Mouse (Mus musculus): ENCODE data around the gene Dcaf15.

The Dcaf15 gene

GRCm38 (mm10) chr8:84065037-84065436, 39.5 kb downstream of the Dcaf15 start, which contains the start of gene Gm10643:
Gm10643 (minus strand) TSS chr8:84065137.
- DNase-seq, result no peak

GRCm38 (mm10) chr8:84063861-84064610, 40.5 kb downstream of the Dcaf15 start:
- DNase-seq, result no peak

GRCm38 (mm10) chr8:84060245-84060644, 44.3 kb downstream of the Dcaf15 start:
- DNase-seq, result no peak

- no peak for DNase-seq
Measured at GRCm38 (mm10) chr8:84059226-84059625, 45.3 kb downstream of the Dcaf15 start.

- no peak for DNase-seq
Measured at GRCm38 (mm10) chr8:84057827-84058226, 46.7 kb downstream of the Dcaf15 start.

DNA sequence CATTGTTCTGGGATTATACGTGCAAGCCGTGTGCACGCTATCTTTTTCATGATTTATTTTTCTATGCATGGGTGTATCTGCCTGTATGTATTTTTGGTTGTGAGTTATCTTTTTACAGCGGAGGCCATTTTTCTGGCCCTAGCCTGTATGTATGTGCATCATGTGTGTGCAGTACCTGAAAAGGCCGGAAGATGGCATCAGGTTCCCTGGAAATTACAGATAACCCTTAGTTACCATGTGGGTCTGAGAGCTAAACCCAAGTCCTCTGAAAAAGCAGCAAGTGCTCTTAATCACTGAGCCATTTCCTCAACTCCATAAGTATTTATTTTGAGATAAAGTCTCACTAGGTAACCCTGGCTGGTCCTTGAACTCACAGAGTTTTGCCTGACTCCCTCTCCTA, 51.3 kb downstream of the Dcaf15 start:
- DNase-seq, result no peak

- DNase-seq, result no peak
Measured at GRCm38 (mm10) chr8:84052746-84053145, 51.8 kb downstream of the Dcaf15 start.

GRCm38 (mm10) chr8:84048171-84048570, 56.4 kb downstream of the Dcaf15 start:
- DNase-seq, result no peak

Measured in cerebellum, adult 8-10 months (tissue).